Mouse (Mus musculus): Measurements from ENCODE around the gene Xpa.
"Not testable (repeated sequence)": the region's sequence is repeated elsewhere in the genome, so short reads cannot be mapped to it uniquely, and the experiment has no call there.

Gene Xpa

DNA sequence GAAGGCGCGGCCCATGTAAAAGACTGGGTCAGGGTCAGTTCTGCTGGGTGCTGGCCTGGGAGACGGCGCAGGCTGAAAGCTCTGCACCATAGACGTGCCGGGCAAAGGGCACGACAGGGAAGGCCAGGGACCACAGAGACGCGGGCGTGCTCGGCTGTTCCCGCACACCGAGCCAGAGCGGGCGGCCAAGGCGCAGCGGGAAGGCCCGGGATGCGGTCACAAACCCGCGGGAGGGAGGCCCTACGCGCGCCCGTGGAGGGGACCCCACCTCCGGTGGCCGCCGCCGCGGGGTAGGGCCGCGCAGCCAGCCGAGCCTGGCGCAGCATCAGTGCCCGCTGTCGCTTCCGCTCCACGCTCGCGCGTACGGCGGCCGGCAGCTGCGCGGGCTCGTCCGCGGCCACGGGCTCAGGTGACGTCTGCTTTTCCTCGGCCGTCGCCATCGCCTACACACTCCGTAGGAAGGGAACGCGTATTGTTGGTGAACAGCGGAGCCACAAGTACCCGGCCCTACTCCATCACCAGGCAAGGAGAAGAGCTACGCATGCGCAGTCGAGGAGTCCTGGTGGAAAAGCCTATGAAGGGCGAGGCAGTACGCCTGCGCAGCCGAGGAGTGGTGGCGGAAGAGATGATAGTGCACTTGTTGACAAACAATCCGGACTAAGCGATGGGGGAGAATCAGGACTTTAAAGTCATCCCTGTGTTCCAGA, at the start of gene Xpa:
Gene Xpa (minus strand): TSS at position 531 of the 707 bp plus-strand sequence.
- peak; percentile 86 to 92 for DNase-seq (ENCODE audit: low spot score in 2 of 2)

DNA sequence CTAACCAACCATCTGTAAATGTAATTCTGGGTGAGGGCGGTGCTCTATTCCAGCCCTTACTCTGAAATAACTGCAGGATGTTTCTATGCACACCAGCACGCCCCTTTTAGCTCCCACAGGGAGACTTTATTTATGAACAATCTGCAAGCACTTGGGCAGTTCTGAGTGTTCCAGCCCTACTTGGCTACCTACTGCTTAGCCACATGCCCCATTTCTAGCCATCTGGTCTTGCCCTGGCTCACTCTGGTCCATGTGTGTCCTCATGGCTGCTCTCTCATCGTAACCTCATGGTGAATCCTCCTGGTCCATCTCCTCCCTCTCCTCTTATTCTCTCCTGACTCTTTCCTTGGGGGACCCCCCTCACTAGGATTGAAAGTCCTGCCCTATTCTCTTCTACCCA, 39.8 kb upstream of the Xpa start:
- DNase-seq (ENCODE audit: low spot score in 2 of 2), result no peak

DNA sequence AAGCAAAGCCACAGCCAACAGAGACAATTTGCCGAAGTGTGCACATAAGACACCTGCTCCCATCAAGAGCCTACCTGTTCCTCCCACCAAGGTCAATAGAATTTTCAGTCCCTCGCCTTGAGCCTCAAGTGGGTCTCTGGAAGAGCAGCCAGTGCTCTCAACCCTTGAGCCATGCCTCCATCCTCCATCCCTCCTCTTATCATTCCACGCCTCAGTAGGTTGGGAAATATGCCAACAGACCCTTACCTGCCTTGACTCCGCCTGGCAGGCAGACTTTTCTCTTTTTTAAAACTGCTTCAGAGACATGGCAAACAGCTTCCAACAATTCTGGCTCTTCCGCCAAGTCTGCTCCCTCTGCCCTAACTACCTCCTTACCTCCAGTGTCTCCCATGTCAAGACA, 38.6 kb upstream of the Xpa start:
- DNase-seq (ENCODE audit: low spot score in 2 of 2), result no peak

DNA sequence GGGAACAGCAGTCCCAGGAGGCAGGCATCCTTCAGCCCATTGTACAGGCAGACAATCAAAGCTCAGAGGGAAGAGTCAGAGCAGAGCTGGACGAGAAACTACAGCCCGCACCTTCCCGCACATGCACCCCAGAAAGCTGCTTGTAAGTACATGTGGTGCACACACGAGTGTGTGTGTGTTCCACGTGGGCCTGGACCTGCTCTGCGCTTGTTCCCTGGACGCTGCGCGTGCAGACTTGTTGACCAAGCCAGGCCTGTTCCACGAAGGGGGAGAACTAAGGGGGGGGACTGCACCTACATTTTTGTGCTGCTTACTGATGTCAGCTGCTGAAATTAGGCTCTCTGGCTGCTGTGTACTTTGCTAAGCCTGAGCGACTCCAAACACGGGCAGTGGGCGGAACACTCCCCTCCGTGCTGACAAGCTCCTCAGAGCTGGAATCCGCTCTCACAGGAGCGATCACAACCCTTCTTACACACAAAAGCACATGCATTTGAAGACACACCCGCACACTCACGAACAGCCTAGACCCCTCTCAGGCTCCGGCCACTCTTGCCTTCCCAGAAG, 30.9 kb upstream of the Xpa start:
- DNase-seq (ENCODE audit: low spot score in 2 of 2), result no peak

DNA sequence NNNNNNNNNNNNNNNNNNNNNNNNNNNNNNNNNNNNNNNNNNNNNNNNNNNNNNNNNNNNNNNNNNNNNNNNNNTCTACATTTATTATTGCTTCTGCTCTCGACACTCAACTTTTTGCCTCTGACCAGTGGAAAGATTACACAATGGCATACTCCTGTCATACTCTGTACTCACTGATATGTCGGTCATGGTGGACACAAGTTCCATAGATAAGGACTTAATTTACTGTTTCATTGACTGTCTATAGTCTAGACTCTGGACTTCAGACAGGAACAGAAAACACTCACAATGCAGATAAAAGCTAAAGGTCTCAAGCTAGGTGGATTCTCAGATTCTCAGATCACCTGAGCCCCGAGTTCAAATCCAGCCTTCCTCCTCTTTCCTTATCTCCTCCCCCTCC, 25.0 kb upstream of the Xpa start:
- DNase-seq (ENCODE audit: low spot score in 2 of 2), result no peak

DNA sequence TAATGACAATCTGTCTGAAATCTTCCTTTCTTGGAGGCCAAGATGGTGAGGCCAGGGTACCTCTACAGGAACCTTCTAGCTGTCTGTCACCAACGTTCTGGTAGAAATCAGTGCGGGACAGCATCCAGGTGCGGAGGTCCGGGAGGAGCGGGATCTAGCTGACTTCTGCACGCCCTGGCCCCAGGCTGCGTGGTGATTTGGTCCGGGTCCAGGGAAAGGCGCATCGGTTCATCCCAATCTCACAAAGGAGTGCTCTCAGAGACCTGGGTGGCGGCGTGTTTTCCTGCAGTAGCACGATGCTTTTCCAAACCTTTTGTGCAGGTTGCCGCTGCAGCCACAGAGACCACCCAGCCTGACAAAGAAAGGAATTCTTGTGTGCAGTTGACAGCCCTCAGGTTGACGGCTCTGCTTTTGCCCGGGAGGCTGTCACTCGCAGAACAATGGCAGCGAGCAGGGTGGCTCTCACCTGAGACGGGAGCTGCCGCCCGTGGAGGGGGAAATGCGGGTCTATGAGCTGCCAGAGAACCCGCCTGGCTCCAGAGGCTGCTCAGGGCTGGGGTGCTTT, 6.5 kb upstream of the Xpa start:
- no peak for DNase-seq (ENCODE audit: low spot score in 2 of 2)

DNA sequence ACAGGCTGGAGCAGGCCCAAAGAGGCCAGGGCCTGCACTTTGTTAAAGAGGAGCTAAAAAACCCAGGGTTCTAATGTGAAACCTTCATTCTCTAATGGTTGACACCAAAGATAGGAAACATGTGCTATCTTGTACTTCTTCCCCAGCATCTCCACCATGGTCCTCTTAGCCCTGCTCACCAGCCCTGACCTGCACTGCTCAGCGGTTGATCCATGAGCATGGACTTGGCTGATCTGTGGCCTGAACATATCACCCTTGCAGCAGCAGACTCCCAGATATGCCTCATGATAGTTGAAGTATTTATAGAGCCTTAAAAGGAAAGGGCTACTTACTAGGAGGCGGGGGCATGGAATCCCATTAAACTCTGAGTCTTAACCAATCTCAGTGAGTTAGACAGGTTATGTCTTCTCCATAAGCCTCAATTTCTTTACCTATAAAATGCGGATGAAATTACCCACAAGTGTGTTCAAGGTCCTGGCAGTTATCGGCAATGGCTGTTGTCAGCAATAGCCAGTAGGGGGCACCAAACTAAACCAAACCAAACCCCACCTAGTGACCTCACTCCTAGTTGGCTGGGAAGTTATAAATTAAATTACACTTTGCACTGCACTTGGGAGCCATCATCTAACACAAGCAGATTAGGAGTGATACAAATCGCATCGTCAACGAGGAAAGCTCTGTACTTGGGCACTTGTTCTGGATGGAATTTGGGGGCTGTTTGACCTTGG, 5.9 kb upstream of the Xpa start:
- DNase-seq (ENCODE audit: low spot score in 2 of 2), result peak; percentile 19 to 54

DNA sequence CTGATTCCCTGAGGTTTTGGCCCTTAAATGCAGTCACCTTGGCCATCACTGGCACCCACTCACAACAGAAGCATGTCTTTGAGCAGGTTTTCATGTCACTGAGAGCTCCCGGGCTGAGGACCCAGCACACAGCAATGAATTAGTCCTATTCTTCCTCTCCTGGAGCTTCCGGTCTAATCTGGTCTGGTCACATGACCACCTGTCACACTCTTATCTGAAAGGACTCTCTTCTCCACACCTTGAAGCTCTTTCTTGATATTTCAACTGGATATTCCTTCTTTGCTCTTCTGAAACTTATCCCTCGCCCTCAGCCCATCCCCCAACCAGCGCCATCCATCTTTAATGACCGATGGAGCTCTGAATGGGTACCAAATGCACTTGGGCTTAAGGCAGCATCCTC, 2.0 kb upstream of the Xpa start:
- no peak for DNase-seq (ENCODE audit: low spot score in 2 of 2)

DNA sequence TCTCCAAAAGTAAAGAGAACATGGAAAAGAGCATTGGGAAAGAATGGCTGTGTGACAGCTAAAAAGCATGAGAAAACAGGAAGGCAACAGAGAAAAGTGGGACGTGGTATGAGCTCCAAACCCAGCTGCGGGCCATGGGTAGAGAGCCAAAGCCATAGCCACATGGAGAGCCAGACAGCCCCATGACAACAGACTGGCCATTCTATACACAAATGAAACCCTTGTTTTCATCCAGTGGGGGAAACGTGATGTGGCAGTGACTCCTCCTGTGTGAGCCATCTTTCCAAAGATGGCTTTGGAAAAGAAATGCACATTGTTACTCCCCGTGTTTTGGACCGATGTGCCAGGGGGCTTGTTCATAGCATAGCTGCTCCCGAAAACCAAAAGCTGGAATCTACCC, 402 bp upstream of the Xpa start:
- DNase-seq (ENCODE audit: low spot score in 2 of 2), result no peak

DNA sequence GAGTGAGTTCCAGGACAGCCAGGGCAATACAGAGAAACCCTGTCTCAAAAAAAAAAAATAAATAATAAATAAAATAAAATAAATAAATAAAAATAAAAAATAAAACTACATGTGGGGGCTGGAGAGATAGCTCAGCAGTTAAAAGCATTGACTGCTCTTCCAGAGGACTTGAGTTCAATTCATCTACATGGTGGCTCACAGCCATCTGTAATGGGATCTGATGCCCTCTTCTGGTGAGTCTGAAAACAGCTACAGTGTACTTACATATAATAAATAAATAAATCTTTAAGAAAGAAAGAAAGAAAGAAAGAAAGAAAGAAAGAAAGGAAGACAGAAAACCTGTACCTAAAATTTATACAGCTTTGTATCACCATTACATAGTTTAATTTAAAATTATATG, 4.1 kb downstream of the Xpa start:
- DNase-seq (ENCODE audit: low spot score in 2 of 2), result not testable (repeated sequence)

DNA sequence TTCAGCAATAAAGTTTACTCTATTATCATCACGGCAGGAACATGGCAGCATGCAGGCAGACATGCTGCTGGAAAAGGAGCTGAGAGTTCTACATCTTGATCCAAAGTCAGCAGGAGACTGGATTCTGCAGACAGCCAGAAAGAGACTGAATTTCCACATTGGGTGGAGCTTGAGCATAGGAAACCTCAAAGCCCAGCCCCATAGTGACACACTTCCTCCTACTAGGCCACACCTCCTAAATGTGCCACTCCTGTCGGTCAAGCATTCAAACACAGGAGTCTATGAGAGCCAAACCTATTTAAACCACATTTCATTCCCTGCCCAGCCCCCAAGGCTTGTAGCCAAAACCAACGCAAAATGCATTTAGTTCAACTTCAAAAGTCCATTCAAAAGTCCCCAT, 9.6 kb downstream of the Xpa start:
- no peak for DNase-seq (ENCODE audit: low spot score in 2 of 2)

DNA sequence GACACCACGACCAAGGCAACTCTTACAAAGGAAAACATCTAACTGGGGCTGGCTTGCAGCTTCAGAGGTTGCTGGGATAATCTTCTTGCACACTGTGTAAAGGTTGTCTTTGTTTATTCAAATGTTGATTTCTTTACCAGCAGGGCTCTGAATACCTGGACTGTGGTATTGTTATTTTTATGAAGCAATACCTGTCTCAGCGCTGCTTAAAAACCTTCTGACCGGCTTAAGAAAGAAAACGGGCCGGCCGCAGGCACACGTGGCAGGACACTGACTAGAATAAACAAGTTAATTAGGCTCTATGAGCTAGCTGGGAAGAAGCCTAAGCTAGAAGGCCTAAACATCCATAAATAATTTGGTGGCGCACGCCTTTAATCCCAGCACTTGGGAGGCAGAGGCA, 10.2 kb downstream of the Xpa start:
- DNase-seq (ENCODE audit: low spot score in 2 of 2), result no peak

DNA sequence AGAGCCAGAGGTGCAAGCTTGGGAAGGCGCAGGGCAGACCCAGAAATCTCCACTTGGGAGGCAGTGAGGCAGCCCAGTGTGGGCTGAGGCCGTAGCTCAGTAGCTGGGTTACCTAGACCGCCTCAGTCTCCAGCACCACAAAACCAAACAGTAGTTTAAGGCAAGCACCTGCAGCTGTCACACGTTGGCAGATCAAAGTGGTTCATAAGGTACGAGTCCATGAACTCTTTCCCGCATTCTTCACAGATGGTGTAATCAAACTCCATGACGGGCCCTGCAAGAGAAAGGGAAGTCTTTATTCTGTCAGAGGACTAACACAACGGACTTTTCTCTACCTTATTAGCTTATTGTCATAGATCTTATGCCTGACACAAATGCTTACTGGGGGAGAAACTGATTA, 10.7 kb downstream of the Xpa start:
- DNase-seq (ENCODE audit: low spot score in 2 of 2), result no peak

DNA sequence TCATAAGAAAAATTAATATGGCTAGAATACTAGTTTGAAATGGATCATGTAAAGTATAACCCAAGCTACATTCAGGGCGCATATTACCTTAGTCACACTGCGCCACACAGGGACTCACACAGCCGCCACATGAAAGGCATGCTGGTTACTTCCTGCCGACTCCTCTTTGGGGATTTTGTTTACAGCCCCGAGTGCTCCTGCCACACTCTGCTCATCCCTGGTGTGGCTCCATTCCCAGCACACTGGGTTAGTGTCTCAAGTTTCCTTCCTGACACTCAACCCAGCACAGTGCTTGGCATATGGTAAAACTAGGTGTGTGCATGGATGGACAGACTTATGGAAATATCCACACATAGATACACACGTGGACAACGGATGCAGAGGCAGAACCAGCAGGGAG, 13.9 kb downstream of the Xpa start:
- DNase-seq (ENCODE audit: low spot score in 2 of 2), result no peak

DNA sequence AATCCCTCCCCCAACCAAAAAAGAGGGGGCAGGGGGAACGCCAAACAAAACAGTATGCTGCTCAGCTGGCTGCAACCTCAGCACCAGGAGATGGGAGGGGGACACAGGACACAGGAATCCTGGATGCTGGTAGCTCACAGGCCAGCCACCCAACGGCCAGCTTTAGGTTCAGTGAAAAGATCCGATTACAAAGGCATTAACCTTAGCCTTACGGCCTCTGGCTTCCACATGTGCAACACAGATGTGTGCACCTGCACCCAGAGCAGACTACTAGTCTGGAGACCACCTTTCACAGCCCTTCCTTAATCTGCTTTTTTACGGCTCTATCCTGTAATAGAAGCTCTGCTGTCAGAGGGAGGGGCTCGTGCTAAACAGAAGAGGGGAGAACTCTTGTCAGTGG, 14.9 kb downstream of the Xpa start:
- no peak for DNase-seq (ENCODE audit: low spot score in 2 of 2)

DNA sequence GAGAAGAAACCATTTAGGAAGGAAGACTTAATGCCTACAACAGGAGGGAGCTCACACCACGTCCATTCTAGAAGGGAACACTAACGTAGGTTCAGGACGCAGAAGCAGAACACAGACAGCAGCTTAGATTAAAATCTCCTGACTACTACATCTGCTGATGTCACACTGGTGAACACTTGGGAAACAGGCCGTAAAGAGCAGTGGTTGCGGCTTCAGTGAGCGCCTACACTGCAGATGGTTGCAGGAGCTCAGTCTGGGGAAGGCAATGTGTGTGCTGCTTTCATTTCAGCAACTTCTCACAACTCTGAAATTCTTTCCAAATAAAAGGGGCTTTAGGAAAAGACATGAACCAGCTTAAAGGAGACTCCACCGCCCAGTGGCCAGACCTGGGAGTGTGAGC, 18.6 kb downstream of the Xpa start:
- DNase-seq (ENCODE audit: low spot score in 2 of 2), result no peak

DNA sequence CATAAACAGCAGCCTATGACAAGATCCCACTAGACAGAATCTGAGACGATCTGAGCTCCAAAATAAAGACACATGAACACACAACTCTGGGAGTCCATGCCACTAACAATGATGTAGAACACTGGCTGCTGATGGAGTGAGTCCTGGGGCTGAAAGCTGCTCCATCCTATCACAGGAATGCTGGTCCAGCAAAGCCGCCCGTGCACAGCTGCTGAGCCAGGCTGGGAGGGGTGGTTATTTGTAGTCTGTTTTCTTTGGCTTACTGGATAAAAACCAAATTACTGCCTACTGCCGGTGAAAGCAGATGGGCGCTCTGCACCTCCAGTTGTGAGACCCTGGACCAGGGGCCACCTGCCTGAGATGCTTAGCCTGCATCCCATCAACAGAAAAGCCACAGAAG, 19.1 kb downstream of the Xpa start:
- no peak for DNase-seq (ENCODE audit: low spot score in 2 of 2)

DNA sequence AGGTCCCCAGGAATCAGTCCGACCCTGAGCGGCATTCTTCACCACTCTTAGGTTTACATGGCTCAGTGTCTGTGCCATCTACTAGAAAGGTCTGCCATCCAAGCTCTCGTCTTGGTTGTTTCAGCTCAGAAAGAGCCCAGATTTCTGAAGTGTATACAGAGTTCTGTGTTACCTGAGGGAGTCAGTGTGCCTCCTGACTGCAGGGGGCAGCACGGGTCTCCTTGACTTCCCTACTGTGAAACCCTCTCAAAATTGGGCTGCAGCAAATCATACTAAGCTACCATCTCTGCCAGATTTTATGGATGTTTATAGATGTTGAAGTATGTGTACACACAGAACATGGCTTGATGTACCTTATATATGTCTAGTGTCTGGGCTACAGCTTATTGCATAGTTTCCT, 19.8 kb downstream of the Xpa start:
- DNase-seq (ENCODE audit: low spot score in 2 of 2), result no peak

DNA sequence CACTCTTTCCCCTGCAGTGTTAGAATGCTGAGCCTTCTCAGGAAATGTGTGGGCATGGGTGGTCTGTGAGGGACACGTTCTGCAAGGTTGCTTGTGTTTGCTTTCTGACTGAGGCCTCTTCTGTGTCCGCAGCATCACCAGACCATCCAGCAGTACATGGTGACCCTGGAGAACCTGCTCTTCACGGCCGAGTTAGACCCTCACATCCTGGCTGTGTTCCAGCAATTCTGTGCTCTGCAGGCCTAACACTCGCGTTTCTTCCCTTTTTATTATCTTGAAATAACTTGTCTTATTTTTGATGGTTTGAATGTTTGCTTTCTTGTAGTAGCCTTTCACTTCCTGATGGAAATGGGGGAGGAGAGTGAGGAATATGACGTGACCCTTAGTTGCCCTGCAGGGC, 24.4 kb downstream of the Xpa start:
- no peak for DNase-seq (ENCODE audit: low spot score in 2 of 2)

DNA sequence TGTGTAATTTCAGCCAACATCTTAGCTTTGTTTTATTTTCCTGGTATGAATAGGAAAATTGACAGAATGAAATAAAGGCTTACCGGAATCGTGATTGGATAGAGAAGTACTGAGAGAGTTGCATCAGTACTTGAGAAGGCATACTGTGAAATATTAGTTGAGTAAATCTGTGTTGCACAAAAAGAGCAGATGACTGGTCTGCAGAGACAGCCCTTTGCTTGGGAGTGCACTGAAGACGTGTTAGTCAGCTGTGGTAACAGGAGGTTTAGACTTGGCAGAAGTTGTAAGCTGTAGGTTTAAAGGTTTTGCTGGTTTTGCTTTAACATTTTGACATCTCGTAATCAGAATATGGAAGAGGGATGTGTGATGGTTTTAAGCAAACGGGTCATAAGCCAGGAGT, 30.3 kb downstream of the Xpa start:
- no peak for DNase-seq (ENCODE audit: low spot score in 2 of 2)

DNA sequence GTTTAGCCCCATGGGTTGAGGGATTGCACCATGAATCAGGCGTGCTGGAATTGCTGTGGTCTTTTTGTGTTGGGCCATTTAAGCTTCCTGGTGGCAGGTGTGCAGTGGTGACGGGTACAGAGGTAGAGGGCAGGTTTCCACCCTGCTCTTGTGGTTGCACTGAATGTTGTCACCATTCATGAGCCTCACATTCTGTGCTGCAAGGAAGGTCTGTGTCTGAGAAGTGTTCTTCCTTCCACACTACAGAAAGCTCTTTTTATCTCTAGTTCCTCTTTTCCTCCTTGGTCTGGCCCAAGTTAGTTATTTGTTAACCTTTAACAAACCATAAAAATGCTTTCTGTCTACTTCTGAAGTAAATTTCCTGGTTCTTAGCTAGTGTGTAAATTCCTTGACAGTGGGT, 32.1 kb downstream of the Xpa start:
- no peak for DNase-seq (ENCODE audit: low spot score in 2 of 2)

DNA sequence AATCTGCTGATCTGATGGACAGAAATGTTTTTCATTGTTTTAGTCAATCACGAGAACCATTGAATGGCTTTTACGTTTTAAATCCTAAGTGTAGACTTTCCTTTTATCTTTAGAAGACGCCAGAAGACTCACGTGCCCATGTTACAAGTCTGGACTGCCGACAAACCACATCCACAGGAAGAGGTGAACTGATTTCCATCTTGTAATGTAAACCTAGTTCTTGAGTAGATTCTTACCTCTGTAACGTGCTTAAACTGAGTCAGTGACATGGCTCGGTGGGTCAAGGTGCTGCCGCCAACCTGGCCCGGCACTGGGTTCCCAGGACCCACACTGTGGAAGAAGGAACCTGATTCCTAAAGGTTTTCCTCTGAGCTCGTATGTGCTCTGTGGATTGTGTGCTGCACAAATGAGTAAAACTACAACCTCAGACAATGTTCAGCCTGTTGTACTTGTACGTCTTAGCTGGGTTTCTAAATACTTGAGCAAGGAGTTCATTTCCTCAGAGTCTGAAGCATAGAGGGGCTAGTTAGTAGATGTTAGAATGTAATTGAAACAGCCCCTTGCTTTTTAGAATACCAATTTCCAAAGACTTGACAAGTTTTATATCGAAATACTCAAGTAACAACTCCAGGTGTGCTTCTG, 44.1 kb downstream of the Xpa start:
- DNase-seq (ENCODE audit: low spot score in 2 of 2), result no peak

DNA sequence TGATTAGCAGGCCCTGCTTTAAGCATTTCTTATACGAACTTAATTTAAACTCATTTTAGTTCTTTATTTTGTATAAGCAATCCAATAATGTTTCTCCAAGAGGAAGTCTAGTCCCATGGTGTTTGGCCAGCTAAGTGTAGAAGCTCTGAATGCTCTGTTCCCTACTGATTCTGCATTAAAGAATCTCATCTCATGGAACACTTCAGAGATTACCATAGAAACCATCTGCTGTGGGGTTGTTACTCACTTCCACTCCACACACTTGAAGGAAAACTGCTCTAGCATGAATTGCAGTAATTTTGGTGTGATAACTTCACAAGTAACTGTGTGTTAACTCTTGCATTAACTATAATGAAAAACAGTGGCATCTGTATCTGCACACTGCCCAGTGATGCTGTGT, 49.2 kb downstream of the Xpa start:
- no peak for DNase-seq (ENCODE audit: low spot score in 2 of 2)
